Mouse (Mus musculus): Measurements from ENCODE around the gene Vps29.

Gene Vps29

GRCm38 (mm10) chr5:122336554-122337294, 17.4 kb upstream of the Vps29 start:
- no peak for DNase-seq (ENCODE audit: low spot score in 2 of 2)

GRCm38 (mm10) chr5:122342874-122343273, 11.3 kb upstream of the Vps29 start:
- no peak for DNase-seq (ENCODE audit: low spot score in 2 of 2)

DNA sequence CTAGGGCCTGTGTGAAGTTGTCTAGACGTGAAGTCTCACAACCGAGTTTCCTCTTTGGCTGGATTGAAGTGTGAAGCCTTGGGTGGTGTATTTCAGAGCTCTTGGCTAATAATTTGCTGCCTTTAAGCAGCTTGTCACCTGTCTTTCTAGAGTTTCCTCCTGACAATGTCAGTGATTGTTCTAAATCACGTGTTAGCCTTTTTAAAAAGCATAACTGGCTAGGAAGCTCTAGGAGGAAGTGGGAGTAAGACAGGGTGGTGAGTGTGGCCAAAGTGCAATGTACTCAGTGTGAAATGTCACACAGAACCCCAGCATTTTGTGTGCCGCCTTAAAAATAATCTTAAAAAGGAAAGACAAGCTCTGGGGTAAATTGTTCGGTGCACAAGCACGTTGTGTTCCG, 10.4 kb upstream of the Vps29 start:
- no peak for DNase-seq (ENCODE audit: low spot score in 2 of 2)

DNA sequence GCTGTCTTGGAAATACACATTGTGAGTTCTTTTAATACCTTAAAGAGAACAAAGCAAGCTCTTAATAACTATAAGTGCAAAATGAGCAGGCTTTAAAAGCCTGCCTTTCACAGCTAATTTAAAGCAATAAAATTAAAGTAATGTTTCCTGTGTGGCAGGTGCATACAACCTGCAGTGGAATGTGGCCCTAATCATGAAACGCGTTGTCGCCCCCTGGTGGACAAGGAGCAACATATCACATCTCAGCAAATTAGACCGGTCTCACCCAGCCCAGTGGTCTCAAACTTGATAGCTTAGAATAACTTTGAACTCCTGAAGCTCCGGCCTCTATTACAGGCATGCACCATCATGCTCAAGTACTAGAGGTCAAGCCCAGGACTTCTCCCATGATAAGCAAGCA, 9.9 kb upstream of the Vps29 start:
- DNase-seq (ENCODE audit: low spot score in 2 of 2) = peak in 1 of 2 experiments; percentile 50

DNA sequence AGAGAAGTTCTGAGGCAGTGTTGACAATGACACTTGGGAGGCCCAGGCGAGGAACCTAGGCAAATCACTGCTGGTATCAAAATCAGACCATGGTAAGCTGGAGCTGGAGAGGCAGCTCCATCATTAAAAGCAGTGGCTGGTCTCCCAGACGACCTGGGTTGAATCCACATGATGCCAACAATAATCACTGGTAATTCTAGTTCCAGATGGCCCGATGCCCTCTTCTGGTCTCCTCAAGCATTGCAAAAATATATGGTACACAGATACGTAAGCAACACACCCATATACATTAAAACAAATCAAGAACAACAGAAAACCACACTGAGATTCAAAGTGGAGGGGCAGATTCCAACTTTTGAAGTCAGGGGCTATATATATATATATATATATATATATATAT, 8.4 kb upstream of the Vps29 start:
- DNase-seq (ENCODE audit: low spot score in 2 of 2) = no peak

DNA sequence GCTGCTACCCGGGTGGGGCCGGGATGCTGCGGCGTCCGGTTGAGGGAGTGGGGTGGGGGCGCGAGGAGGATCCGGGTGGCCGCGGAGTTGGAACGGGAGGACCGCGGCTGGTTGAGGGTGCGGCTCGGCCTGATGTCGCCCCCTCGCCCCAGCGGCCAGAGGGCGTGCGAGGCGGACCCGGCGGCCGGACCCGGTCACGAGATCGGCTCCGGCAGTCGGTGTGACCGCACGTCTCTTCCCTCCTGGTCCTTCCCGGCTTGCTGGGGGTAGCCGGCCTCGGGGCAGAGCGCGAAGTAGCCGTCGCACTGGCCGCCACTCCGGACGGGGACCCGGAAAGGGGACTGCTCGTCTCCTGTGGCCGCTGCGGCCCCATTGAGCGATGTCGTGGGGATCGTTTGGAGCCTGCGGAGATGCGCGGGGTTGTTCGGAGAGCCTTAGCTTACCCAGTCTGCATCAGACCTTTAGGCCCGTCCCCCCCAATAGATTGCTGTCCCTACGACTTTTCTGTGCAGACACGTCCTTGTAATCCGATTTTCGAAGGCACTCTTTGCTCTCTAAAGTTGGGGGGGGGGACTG, 411 bp downstream of the Vps29 start:
- DNase-seq (ENCODE audit: low spot score in 2 of 2) = no peak

DNA sequence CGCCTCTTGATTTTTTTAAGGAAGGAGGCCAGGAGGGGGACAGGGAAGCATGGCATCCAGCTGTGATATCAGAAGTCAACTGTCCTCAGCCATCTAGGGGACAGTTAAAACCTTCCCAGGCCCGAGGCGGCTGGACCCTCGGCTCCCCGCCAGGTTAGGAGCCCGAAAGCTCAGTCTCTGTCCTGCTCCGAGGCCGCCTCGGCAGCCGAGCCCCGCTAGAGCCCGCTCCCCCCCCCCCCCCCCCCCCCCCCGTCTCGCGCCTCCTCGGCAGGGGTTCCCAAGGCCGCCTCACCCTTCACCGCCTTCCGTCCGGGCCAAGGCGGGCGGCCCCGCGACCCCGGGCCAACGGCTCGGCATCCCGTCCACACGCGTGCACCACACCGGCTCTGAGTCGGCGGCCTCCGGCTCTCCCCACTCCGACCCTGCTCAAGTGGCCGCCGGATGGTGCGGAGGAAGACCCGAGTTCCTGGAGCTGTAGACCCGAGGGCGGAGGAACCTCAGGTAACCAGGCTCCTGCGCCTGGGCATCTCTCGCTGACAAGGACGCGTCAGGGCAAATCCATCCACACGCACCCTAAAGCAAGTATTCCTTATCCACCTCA, 17.5 kb downstream of the Vps29 start, which contains the start of gene Gpn3:
Gene Gpn3, plus strand, starts transcription at position 286 of the 601 bp plus-strand sequence.
- no peak for DNase-seq (ENCODE audit: low spot score in 2 of 2)

- DNase-seq (ENCODE audit: low spot score in 2 of 2) = peak; percentile 96 to 100
These were observed 18.1 kb downstream of the Vps29 start, which contains the start of gene Fam216a for GRCm38 (mm10) chr5:122372192-122372769. Gene Fam216a (minus strand): TSS chr5:122372364.

DNA sequence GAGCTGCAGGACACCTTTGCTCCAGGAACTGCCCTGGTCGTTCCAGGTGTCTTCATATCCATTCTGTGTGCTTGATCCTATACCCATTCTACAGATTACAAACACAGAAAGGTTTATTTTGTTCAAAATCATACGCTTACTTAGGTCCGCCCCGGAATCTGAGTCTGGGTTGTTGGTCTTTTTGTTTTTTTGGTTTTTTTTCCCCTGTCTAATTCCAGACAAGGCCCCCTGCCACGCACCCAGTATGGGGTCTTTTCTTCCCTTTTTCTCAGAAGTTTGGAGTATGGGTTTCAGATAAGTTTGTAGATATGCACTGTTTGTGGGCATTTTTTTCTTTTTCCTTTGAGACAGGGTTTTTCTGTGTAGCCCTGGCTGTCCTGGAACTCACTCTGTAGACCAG, 18.7 kb downstream of the Vps29 start:
- DNase-seq (ENCODE audit: low spot score in 2 of 2) = no peak

DNA sequence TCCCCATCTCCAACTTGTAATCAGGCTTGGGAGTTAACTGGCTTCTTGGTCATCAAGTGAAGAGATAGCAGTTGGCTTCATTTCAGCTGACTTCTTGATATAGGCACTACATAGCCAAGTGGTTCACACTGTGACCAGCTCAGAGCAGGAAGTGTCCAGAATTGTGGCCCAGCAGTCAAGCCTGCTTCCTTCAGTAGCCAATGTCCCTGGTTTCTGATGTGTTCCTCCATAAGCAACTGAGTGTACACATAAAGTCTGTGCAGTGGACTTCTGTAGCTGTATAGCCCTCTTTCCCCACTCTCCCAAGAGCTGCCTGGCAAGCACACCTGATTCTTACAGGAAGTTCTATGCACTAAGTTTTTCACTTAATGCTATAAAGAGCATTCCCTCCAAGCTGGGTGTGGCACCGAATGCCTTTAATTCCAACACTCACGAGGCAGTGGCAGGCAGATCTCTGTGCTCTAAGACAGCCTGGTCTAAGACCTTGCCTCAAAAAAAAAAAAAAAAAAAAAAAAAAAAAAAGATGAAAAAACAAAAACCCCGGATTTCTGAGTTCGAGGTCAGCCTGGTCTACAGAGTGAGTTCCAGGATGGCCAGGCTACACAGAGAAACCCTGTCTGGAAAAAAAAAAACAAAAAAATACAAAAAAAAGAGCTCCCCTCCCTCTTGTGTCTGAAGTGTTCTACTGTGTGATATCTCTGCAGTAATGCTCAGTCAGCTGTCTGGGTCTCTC, 23.1 kb downstream of the Vps29 start:
- DNase-seq (ENCODE audit: low spot score in 2 of 2) = no peak

- no peak for DNase-seq (ENCODE audit: low spot score in 2 of 2)
These were observed 24.0 kb downstream of the Vps29 start for GRCm38 (mm10) chr5:122378171-122378570.

GRCm38 (mm10) chr5:122379374-122380155, 25.4 kb downstream of the Vps29 start:
- DNase-seq (ENCODE audit: low spot score in 2 of 2) = peak in 1 of 2 experiments; percentile 82

GRCm38 (mm10) chr5:122390006-122390405, 35.8 kb downstream of the Vps29 start:
- no peak for DNase-seq (ENCODE audit: low spot score in 2 of 2)

DNA sequence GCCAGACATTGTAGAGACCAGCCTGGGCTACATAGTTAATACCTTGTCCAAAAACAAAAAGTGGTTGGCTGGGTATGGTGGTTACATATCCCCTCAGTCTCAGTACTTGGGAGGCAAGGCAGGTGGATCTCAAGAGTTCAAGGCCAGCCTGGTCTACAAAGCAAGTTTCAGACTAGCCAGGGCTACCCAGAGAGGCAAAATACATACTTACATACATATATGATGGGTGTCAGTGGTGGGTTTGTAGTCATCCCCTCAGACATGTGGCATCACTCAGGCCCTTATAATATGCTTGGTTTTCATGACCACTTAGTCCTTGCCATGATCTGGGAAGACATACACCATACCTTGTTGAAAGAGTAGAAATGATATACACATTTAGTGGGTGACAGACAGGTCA, 36.5 kb downstream of the Vps29 start:
- no peak for DNase-seq (ENCODE audit: low spot score in 2 of 2)

DNA sequence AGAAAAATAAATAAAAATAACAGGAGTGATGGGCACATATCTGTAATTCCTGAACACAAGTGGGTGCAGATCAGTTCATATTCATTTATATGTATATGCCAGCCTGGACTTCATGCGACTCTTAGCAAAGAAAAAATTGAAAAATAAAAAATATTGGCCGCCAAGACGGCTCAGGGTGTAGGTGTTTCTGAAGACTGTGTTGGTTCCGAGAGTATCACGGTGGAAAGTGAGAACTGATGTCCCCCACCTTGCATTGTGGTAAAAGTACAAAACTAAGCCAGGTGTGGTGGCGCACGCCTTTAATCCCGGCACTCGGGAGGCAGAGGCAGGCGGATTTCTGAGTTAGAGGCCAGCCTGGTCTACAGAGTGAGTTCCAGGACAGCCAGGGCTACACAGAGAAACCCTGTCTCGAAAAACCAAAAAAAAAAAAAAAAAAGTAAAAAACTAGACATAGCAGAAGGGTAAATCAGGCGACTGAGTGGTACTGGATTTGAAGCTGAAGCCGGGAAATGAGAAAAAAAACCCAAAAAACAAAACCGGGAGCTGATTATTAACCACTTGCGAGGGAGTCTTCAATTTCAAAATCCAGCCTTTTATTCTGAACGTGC, 37.1 kb downstream of the Vps29 start:
- no peak for DNase-seq (ENCODE audit: low spot score in 2 of 2)

GRCm38 (mm10) chr5:122391786-122392180, 37.6 kb downstream of the Vps29 start, which contains the start of gene Arpc3:
Gene Arpc3 (plus strand): TSS chr5:122391878.
- peak; percentile 62 to 91 for DNase-seq (ENCODE audit: low spot score in 2 of 2)

DNA sequence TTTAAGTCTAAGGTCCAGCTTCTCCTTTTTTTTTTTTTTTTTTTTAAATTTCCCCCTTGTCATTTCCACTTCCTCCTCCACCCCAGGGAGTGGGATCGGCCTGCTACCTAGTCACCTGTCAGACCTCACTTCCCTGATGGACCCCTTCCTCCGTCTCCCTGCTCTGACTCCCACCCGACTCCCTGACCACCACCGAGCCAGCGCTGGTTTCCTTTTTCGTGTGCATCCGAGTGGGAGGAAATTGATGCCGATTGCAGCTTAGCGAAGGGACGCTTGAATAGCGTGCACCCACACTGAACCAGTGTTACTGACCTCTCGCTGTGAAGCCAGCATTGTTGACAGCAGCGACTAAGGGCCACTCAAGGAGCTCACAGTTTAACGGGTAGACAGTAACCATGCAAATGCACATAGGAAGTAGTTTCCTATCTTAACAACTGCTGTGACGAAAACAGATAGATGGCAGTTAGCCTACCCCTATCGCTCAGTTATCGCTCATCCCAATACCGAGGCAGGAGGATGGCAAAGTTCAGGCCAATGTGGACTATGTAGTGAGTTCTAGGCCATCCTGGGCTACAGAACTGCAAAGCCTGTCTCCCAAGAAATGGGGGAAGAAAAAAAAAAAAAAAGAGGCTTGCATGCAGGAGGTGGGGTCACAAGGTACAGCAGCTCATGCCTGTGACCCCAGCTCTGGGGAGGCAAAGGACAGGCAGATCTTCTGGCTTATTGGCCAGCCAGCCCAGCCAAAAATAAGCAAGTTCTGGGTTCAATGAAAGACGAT, 38.2 kb downstream of the Vps29 start:
- DNase-seq (ENCODE audit: low spot score in 2 of 2) = no peak

DNA sequence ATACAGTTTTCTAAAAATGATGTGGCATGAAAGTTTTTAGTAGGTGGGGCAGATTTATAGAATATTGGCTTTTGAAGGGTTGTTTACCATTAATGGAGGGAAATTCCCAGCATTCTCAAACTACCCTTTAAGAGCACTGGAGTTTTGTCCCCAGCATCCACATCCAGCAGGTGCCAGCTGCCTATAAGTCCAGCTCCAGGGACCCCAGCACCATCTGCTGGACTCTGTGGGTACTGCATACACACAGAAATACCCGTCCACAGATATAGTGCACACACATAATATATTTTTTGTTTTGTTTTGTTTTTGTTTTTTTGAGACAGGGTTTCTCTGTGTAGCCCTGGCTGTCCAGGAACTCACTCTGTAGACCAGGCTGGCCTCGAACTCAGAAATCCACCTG, 39.7 kb downstream of the Vps29 start:
- DNase-seq (ENCODE audit: low spot score in 2 of 2) = peak in 1 of 2 experiments; percentile 68

- DNase-seq (ENCODE audit: low spot score in 2 of 2) = no peak
These were observed 42.6 kb downstream of the Vps29 start for GRCm38 (mm10) chr5:122396791-122397190.

DNA sequence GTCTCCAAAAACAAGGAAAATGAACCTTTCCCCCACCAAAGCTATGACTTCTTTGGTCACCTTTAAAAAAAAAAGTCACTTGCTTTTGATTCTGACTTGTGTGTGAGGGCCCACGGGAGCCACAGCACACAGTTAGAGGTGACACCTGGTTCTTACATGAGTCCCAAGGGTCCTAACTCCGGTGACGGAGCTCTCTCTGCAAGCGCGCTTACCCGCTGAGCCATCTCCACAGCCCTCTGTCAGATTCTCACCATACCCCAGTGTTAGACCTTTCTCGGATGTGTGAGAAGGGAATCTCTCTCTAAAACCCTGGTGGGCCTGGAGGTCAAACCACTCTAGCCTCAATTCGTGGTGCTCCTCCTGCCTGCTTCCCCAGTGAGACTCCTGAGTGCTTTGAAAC, 43.3 kb downstream of the Vps29 start:
- DNase-seq (ENCODE audit: low spot score in 2 of 2) = no peak

Data from left cerebral cortex, adult 9 months (tissue).